ENCODE assay signal across 10 mouse cellular contexts in genomic region chr7:127885951-127886350, GRCm38 (mm10). TPM values are rescaled to one million over a fixed set of nuclear protein-coding genes. Genes with fewer than 3 reads are reported as not detected.
DNase-seq lines count a peak whose midpoint lies in the region.
"Had no signal": no experiment of that assay in that cellular context is flagged by ENCODE, and none has a peak within 500 bp of the region (broad histone marks: within the 10 kb centered on the region; RNA-seq: fewer than 3 reads in every experiment).

No protein-coding gene starts in this region.

- DNase-seq in adrenal gland, adult 2 months = peak; percentile 48
- DNase-seq in adrenal gland, postnatal 25 days = no peak
- peak; percentile 79 for DNase-seq in layer of hippocampus, adult 9-11 months
- DNase-seq in layer of hippocampus, postnatal 14 days (ENCODE audit: low spot score in 2 of 2) = no peak
- peak; percentile 73 for DNase-seq in heart, postnatal 4 days
- peak; percentile 51 for DNase-seq in urinary bladder, postnatal 25 days (ENCODE audit: low spot score)
- DNase-seq in yolk sac, embryonic 10.5 days (ENCODE audit: low spot score) = no peak
- DNase-seq in spleen, adult 12 weeks (ENCODE audit: low spot score) = no peak

RNA-seq across cellular contexts. Expression of gene Prss53, which starts 4.8 kb away (rescaled TPM):
- 1 to 10 TPM; 1.0 to 1.2 TPM for total RNA-seq in adrenal gland, adult 2 months (2021)
- polyA plus RNA-seq in adrenal gland, adult 2 months (2012; rRNA removed) = 3.0 and 4.5 TPM in 2 replicates
- total RNA-seq in adrenal gland, postnatal 25 days (2021) = 1.2 and 2.2 TPM in 2 replicates
- 1 to 10 TPM in 1 of 2 experiments, under 1 TPM in 1; 0.98 to 1.4 TPM for total RNA-seq in layer of hippocampus, postnatal 14 days (2021)
- 1 to 10 TPM in 1 of 2 experiments, under 1 TPM in 1; 0.88 to 1.1 TPM for total RNA-seq in heart, postnatal 4 days (2021)

RNA-seq across cellular contexts. Expression of gene Gm21974, which starts 9.3 kb away (rescaled TPM):
- not detected for total RNA-seq in adrenal gland, adult 2 months (2021)
- not detected in 2 replicates for polyA plus RNA-seq in adrenal gland, adult 2 months (2012; rRNA removed)
- not detected in 2 replicates for total RNA-seq in adrenal gland, postnatal 25 days (2021)
- not detected for total RNA-seq in layer of hippocampus, postnatal 14 days (2021)
- not detected for total RNA-seq in heart, postnatal 4 days (2021)
- total RNA-seq: layer of hippocampus, adult 18-20 months had no signal
- polyA plus RNA-seq: erythroblast, embryonic 14.5 days had no signal

RNA-seq across cellular contexts. Expression of gene Zfp668, which starts 9.3 kb away (rescaled TPM):
- total RNA-seq in adrenal gland, adult 2 months (2021) = 1 to 10 TPM; 7.2 to 9.7 TPM
- 8.1 and 10.3 TPM in 2 replicates for polyA plus RNA-seq in adrenal gland, adult 2 months (2012; rRNA removed)
- total RNA-seq in adrenal gland, postnatal 25 days (2021) = 9.3 and 11.3 TPM in 2 replicates
- total RNA-seq in layer of hippocampus, postnatal 14 days (2021) = 10 to 100 TPM; 22.4 to 23.9 TPM
- 1 to 10 TPM; 7.7 to 8.9 TPM for total RNA-seq in heart, postnatal 4 days (2021)

RNA-seq across cellular contexts. Expression of gene Vkorc1, which starts 9.5 kb away (rescaled TPM):
- 10 to 100 TPM; 62.7 to 85.5 TPM for total RNA-seq in adrenal gland, adult 2 months (2021)
- polyA plus RNA-seq in adrenal gland, adult 2 months (2012; rRNA removed) = 152 and 201 TPM in 2 replicates
- 69.5 and 76.6 TPM in 2 replicates for total RNA-seq in adrenal gland, postnatal 25 days (2021)
- total RNA-seq in layer of hippocampus, postnatal 14 days (2021) = 10 to 100 TPM; 20.2 to 24.7 TPM
- total RNA-seq in heart, postnatal 4 days (2021) = 10 to 100 TPM; 30.3 to 32.0 TPM

RNA-seq across cellular contexts. Expression of gene Zfp646, which starts 9.9 kb away (rescaled TPM):
- total RNA-seq in adrenal gland, adult 2 months (2021) = 10 to 100 TPM; 28.9 to 33.1 TPM
- 14.1 and 15.9 TPM in 2 replicates for polyA plus RNA-seq in adrenal gland, adult 2 months (2012; rRNA removed)
- 41.2 and 42.2 TPM in 2 replicates for total RNA-seq in adrenal gland, postnatal 25 days (2021)
- 10 to 100 TPM; 28.1 to 29.0 TPM for total RNA-seq in layer of hippocampus, postnatal 14 days (2021)
- total RNA-seq in heart, postnatal 4 days (2021) = 10 to 100 TPM; 24.3 to 25.2 TPM

Comparison
In these comparisons a context has a peak if more than half of its experiments do, and no peak if none do; other contexts are left out.
1. DNase-seq: peak in adrenal gland, adult 2 months (single experiment), layer of hippocampus, adult 9-11 months (single experiment), heart, postnatal 4 days (single experiment) and urinary bladder, postnatal 25 days (single experiment); none in adrenal gland, postnatal 25 days (single experiment), layer of hippocampus, postnatal 14 days (0 of 2), yolk sac, embryonic 10.5 days (single experiment) and spleen, adult 12 weeks (single experiment).